In the genomic region with DNA sequence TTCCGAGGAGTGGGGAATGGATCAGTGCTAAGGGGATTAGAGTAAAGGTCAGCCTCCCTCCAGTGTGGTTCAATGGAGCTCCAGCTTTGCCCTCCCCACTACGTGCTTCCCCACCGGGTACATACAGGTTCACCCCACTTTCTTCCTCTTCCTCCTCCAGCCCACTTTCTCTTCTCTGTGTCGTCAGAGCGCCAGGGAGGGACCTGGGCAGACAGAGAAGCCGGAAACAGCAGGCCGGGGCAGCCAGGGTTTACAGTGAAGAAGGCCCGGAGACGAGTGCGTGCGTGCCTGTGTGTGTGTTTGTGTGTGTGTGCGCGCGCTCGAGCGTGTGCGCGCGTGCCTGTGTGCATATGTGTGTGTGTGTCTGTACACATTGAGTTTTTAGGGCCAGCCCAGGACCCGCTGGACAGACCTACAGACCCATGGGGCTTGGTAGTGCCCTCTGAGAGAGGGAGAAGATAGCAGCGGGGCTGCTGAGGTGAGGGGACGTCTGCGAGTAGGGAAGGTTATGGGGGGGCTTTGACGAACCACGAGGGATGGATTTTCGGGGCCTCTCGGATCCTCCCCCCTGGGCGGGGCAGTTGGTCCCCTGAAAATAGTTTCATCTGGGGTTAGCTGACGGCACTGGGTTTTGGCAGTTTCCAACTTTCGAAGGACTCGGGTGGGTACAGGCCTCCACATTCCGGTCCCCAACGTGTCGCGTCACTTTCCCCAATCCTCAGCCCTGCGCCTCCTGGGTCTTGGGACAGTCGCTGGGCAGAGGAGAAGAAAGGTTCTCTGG, we compare ENCODE assay signal across 8 mouse cellular contexts. TPM values are rescaled to one million over a fixed set of nuclear protein-coding genes. Genes with fewer than 3 reads are reported as not detected.
A peak's percentile ranks its signal among the peaks of the same experiment; 100 is the strongest.
DNase-seq lines count a peak whose midpoint lies in the region; ATAC-seq lines count a peak whose summit lies in the region.

A gene (plus strand): TSS at position 215 of the 781 bp plus-strand sequence.

- H3K27me3 ChIP-seq in embryonic facial prominence, embryonic 12.5 days: no peaks in the 10 kb centered on the region; the same call in 1 of the 2 replicates
- H3K27me3 ChIP-seq in heart, embryonic 10.5 days (ENCODE audit: insufficient read depth, poor library complexity, severe bottlenecking): no peaks in the 10 kb centered on the region
- H3K27me3 ChIP-seq in neural tube, embryonic 13.5 days: peaks cover 46% of the 10 kb centered on the region

- H3K4me2 ChIP-seq in embryonic facial prominence, embryonic 12.5 days (replicated peaks): peak within 1 kb of the TSS; percentile 67
- H3K4me2 ChIP-seq in neural tube, embryonic 13.5 days: peak within 1 kb of the TSS; percentile 59

- H3K9ac ChIP-seq in embryonic facial prominence, embryonic 12.5 days: peak within 1 kb of the TSS; percentile 53
- peak within 1 kb of the TSS; percentile 59 for H3K9ac ChIP-seq in neural tube, embryonic 13.5 days

- 4% methylated on average over 37 of the region's 37 CpGs for WGBS in embryonic facial prominence, embryonic 12.5 days
- WGBS in heart, embryonic 10.5 days: 3% methylated on average over 37 of the region's 37 CpGs
- 8% methylated on average over 37 of the region's 37 CpGs for WGBS in neural tube, embryonic 13.5 days

- H3K27ac ChIP-seq in embryonic facial prominence, embryonic 12.5 days: peak within 1 kb of the TSS; percentile 65
- H3K27ac ChIP-seq in heart, embryonic 10.5 days: peak within 1 kb of the TSS; percentile 93
- peak within 1 kb of the TSS; percentile 62 for H3K27ac ChIP-seq in neural tube, embryonic 13.5 days (replicated peaks)

- peak; percentile 91 for DNase-seq in CD4-positive, CD25-positive, alpha-beta regulatory T cell, adult 2 months (ENCODE audit: low read depth, low spot score)
- peak; percentile 70 to 78 for DNase-seq in adrenal gland, adult 18-20 months (ENCODE audit: low spot score in 2 of 2)
- DNase-seq in heart, embryonic 10.5 days (ENCODE audit: low spot score): peak; percentile 89
- DNase-seq in kidney, adult 9 months: peak; percentile 86
- peak; percentile 91 to 93 for DNase-seq in lung, adult 18-20 months
- peak; percentile 87 for DNase-seq in thymus, postnatal 25 days

- no peaks in the 10 kb centered on the region for H3K9me3 ChIP-seq in embryonic facial prominence, embryonic 12.5 days
- H3K9me3 ChIP-seq in heart, embryonic 10.5 days: no peaks in the 10 kb centered on the region
- no peaks in the 10 kb centered on the region for H3K9me3 ChIP-seq in neural tube, embryonic 13.5 days

- no peaks in the 10 kb centered on the region for H3K36me3 ChIP-seq in embryonic facial prominence, embryonic 12.5 days
- peaks cover 13% of the 10 kb centered on the region; the same call in 1 of the 2 replicates for H3K36me3 ChIP-seq in heart, embryonic 10.5 days
- H3K36me3 ChIP-seq in neural tube, embryonic 13.5 days: no peaks in the 10 kb centered on the region

- ATAC-seq in embryonic facial prominence, embryonic 12.5 days (ENCODE audit: insufficient number of reproducible peaks, insufficient read depth, low FRiP score, low TSS enrichment): peak; percentile 24; the same call in 1 of the 2 replicates
- peak; percentile 49 for ATAC-seq in neural tube, embryonic 13.5 days (ENCODE audit: low read depth)

- H3K4me1 ChIP-seq in embryonic facial prominence, embryonic 12.5 days: peaks cover 24% of the 10 kb centered on the region
- peaks cover 27% of the 10 kb centered on the region for H3K4me1 ChIP-seq in heart, embryonic 10.5 days
- H3K4me1 ChIP-seq in neural tube, embryonic 13.5 days (replicated peaks): peaks cover 19% of the 10 kb centered on the region

- H3K4me3 ChIP-seq in embryonic facial prominence, embryonic 12.5 days: peak within 1 kb of the TSS; percentile 42
- H3K4me3 ChIP-seq in heart, embryonic 10.5 days: peak within 1 kb of the TSS; percentile 72
- H3K4me3 ChIP-seq in neural tube, embryonic 13.5 days: peak within 1 kb of the TSS; percentile 37

RNA-seq across cellular contexts. Expression of the gene that starts here (rescaled TPM):
- 100 to 1,000 TPM in 1 of 2 experiments, 10 to 100 TPM in 1; 87.7 to 105 TPM for total RNA-seq in adrenal gland, adult 18-20 months (2021)
- 13.0 and 13.3 TPM in 2 replicates for polyA plus RNA-seq in embryonic facial prominence, embryonic 12.5 days (2016; fragmentation: Nextera tagmentation; extraction: Ambion mirVana)
- 22.5 and 28.1 TPM in 2 replicates for polyA plus RNA-seq in heart, embryonic 10.5 days (2016; fragmentation: Nextera tagmentation; extraction: Ambion mirVana)
- 5.9 and 6.0 TPM in 2 replicates for polyA plus RNA-seq in neural tube, embryonic 13.5 days (2015; fragmentation: Nextera tagmentation; extraction: Ambion mirVana)

Comparison
In these comparisons a context has a peak if more than half of its experiments do, and no peak if none do; other contexts are left out.
1. Peak in every context shown above with its lines: DNase-seq, ATAC-seq, H3K4me3 ChIP-seq and H3K27ac ChIP-seq.